Mouse (Mus musculus) spleen, postnatal 36 days (tissue): ENCODE results near the gene Polr1a.

Experiments
- DNase-seq, 2 experiments: peaks; one replicate each; pipeline ENCODE4 v3.0.0; 2022; ENCODE audit warnings: low spot score in 2 of 2, mixed read lengths in 1 of 2

Polr1a gene

DNA sequence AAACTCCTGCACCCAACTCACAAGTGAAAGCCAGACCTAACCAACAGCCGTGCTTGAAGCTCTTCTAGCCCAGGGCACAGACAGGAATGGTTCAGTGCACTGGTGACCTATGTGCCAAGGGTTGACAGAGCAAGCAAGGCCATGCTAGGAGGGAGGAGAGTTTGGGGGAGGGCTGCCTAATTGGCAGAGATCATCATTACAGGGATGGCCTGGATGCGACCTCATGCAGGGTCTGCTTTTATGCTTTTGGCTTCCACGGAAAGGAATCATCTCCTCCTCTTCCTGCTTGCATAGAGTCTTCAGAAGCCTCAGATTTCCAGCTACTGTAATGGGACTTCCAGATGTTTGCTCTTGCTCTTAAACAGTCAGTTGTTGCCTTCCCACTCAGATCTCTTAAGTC, 40.9 kb downstream of the Polr1a start:
- no peak for DNase-seq

DNA sequence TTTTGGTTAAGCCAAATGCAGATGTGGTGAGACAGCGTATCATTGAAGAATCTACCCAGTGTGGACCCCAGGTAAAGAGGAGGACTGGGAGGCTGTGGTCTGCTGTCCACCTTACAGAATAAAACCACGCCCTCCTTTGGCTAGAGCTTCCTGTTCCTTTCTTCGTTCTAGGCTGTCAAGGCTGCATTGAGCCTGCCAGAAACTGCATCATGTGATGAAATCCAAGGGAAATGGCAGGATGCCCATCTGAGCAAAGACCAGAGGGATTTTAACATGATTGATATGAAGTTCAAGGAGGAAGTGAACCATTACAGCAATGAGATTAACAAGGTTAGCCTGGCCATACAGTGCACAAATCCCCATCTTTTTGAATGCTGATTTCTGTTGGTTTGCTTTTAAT, 41.7 kb downstream of the Polr1a start:
- DNase-seq = peak; percentile 21 to 48

GRCm38 (mm10) chr6:71951192-71951591, 42.3 kb downstream of the Polr1a start:
- no peak for DNase-seq

DNA sequence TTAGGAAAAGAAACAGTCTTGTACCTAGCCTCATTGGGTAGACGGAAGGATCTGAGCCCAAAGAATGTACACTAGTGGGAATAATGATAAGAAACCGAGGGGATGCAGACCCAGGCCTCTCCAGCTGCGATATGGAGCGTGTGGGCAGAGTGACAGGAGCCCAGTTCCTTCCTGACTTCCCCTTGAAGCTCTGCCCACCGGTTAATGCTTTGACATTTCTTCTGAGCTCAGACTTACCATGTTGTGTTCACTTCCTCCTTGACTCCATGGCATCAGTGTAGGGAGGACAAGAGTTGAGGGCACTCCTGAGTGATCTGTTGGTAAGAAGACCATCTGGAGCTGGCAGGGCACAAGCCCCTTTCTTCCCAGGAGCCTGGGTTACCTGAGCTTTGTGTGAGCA, 53.3 kb downstream of the Polr1a start:
- no peak for DNase-seq

DNA sequence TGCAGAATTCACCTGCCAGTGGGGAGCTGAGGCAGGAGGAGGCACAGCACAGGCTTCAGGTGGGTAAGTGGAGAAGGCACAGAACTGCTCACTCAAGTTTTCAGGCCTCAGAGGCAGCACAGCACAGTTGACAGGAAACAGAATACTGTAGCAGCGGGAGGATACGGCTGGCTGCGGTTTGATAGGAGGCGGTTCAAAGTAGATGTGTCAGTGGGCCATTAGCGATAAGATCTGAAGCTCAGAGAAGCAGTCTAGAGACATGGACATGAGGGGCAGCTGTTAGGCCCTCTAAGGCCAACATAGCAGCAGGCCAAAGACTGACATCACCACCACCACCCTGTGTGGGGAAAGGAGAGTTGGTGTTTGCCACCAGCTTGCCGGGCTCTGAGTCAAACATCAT, 53.9 kb downstream of the Polr1a start:
- DNase-seq = no peak

- peak in 1 of 2 experiments; percentile 15 for DNase-seq
Observed at GRCm38 (mm10) chr6:71963561-71963960, 54.7 kb downstream of the Polr1a start.

DNA sequence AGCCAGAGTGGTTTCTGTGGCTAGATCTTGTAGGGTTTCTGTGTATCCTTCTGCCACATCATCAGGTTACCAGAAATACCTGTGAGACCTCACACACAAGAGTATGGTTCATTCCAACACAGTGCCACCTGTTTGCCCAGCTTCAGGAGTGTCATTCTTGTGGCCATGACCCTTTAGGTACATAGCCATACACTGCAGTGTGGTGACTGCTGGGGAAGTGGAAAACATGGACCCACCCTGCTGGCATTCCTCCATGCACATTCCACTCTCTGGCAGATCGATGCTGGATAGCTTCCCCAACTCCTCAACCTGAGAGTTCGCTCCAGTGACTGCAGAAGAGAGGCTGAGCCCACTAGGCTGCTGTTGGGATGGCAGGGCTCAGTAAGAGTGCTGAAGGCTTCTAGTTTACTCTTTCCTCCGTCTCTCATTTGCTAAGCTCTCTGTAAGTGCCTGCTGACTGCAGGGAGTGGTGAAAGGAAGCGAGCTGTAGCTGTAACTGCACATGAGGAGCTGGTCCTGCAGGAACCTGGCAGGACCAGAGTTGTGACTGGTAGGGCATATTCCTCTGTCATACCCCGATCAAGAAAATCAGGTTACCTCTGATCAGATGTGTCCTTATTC, 57.9 kb downstream of the Polr1a start:
- DNase-seq = no peak

DNA sequence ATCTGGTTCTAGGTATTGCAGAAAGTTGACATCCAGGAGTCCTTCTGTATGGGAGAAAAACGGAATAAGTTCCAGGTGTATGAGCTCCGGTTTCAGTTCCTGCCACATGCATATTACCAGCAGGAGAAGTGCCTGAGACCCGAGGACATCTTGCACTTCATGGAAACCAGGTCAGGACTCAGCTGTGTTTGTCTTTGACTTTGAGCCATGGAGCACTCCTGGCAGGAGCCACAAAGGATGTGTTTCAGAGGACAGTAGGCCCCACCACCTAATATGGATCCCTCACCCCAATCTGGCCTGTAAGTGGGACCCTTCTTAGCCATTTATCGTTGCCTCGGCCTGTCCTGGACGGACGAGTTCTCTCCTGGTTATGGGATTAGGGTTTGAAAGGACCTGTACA, 59.0 kb downstream of the Polr1a start:
- DNase-seq = no peak

DNA sequence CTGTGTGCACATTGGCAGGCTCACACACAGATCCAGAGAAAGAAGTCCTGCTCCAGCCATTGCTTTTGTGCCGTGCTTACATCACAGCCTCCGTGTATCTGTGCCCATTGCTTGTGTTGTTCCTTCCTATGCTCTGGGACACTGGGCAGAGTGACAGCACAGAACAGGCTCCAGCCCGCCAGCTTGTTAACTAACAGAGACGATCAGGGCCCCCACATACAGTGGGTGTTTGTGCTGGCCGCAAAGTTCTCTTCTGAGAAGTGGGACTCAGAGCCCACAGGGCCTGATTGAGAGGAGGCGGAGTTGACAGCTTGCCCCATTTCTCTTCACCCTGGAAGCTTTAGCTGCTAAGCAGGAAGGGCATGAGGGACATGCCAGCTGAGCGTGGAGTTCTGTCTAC, 60.6 kb downstream of the Polr1a start:
- no peak for DNase-seq

DNA sequence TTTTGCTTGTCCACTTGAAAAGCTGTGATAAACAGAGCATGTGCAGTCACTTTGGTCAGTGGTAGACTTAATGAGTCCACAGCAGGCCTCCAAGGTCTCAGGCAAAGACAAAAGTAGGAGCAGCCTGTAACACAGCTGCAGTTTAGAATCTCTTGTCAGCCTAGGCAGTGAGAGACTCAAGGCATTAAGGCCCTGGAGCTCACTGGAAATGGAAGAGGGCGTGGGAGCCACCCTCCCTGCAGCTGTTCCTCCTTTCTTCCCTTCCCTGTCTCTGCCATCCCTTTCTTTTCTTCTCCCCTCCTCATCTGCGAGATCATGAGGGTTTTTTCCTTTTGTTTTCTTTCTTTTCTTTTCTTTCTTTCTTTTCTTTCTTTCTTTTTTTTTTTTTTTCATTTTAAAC, 61.3 kb downstream of the Polr1a start:
- DNase-seq = no peak

DNA sequence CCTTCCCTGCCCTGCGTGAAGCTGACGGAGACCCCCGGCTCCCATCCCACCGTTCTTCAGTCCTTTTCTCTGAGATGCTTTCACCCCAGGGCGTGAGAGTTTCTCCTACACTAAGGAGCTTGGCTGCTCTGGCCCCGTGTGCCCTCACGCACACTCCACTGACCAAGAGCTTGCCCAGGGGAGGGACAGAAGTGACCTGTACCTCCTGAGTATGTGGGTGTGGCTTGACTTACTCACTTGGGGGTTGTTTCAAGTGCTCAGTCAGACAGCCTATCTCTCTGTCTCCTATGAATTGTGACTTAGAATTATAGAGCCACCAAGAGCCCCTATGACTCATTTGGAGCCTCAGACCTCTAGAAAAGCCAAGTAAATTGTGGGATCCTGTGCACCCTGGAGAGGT, 67.7 kb downstream of the Polr1a start:
- DNase-seq = no peak

DNA sequence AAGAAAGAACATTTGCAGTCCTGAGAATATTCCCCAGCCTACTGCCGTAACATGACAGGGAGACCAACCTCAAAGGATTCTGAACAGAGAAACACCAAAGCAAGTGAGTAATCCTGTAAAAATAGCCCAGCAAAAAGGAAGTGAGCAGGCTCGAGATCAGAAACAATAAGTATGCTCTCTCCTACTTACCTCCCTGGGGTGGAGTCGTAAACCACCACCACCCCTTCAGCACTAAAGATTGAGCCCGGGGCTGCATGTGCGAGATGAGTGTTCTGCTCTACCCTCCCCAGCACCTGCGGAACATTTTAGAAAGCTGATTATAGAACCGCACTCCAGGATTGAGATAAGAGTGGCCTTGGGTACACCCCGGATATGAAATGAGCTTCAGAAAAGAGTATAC, 71.3 kb downstream of the Polr1a start:
- DNase-seq = peak; percentile 15 to 23

GRCm38 (mm10) chr6:71980587-71980986, 71.7 kb downstream of the Polr1a start:
- no peak for DNase-seq

DNA sequence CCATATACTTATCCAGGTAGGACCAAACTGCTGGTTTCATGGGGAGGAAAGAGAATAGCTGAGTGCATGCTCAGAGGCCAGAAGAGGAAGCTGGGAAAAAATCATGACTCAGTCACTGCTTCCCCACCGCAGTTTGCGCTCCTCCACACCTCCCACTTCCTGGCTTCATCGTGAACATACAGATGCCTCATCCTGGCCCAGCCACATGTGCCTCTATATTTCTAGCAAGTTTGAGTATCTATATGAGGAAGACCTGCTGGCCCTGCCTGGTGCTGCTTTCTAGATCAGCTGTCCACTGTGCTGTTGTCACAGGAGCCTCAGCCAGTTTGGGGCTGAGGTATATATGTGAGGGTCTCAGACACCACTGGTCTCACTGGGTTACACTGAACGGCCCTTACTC, 72.6 kb downstream of the Polr1a start:
- no peak for DNase-seq

- no peak for DNase-seq
Observed at GRCm38 (mm10) chr6:71985984-71986383, 77.1 kb downstream of the Polr1a start.

DNA sequence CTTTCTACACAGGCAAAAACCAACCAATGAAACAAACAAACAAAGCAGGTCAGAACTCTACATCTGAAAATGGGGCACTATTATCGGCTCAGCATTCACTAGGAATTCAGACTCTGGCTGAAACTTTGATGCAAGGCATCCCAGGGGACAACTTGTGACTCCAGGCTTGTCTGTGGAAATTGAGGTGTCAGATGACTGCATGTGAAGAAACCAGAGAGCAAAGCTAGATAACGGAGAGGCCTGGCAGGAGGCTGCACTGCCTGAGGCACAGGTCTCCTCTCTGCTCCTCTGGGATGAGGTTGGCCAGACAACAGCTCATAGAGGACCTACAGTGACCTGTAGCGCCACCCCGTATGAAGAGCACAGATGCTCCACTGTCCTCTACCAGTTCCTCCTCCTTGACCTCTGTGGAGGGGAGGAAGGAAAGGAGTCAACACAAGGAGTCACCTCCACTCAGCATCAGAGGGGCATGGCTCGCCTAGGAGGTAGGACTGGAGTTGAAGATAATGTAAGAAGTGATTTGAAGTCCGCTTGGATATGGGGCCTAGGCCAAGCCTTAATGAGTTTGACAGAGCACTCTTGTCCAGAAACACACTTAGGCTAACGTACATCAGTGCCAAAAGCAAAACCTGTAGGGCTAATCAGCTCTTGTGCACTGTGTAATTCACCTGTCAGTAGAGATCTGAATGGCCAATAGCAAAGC, 78.8 kb downstream of the Polr1a start:
- no peak for DNase-seq

DNA sequence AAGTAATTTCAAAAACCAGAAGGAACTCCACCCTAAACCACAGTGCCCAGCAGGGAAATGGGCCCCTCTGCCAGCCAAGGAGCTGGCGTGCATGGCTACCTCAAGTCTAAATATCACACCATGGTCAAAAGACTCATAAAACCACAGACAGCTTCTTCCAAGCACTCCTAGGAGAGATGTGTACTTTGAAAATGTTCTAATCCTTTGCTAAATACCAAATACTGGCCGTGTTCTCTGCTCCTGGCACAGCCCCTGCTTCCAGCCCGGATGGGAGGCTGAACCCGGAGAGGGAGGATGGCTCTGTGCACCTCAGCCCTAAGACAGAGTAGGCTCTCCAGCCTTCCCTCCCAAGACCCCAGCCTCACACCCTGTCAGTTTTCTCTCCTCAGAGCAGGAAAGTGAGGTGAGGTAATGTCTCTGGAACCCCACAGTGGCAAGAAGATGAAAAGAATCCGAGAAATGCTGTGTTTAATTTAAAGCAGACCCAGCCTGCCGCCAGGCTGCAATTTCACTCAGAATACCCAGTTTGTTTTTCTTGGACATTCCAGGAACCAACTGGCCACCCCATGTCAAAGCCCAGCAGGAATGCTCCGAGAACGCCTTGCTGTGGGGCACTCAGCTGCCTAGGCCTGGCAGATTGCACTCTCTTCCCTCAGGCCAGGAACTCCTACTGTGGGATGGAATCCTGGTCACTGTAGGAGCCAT, 80.9 kb downstream of the Polr1a start:
- DNase-seq = no peak

DNA sequence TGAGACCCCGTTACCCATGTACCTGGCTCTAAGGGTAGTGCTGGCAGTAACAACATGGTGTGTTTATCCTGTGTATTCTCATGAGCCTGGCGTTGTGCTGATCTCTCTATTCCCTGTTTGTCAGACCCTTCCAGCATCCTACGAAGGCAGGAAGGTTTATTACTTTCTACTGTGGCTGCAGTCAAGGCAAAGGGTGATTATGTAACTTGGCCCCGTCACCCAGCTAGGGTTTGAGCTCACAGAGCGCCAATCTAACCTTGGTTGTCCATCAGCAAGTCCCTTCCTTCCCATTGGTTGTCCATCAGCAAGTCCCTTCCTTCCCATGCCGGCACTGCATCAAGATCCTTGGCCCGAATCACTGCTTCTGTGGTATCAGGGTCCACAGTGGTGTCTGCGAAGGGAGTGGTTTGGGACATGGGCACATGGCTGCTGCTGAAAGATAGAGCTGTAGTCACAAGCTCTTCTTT, 81.6 kb downstream of the Polr1a start:
- DNase-seq = no peak

DNA sequence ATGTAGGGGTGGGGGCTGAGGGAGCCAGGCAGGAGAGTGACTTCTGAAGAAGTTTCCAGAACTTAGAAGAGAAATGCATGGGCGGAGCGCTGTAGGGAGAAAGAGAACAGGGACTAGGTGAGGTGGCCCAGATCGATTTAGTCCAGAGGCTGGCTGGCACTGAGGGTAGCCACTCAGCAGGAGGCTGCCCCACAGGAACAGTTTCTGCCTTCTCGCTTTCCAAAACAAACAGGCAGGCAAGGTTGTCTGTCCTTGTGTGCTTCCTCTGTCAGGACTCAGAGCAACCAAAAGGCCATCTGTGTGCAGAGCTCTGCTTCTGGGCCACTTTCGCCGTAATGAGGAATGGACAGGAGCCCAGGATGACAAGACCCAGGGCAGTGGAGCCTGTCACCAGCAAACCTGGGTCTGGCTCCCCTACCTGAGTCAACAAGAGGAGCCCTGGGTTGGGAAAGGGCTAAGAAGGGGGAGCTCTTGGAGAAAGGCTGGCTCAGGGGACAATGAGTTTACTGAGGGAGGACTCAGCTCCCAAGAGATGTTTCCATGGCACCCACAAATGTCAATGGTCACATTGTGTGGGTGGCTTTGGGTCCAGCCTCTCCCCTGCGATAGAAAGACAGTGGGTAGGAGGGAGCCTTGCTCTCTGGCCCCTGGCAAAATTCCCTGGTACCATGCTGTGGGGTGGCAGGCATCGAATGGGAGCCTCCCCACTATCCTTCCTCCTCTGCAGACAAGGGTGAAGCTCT, 82.5 kb downstream of the Polr1a start:
- no peak for DNase-seq

- DNase-seq = no peak
Observed at GRCm38 (mm10) chr6:71991933-71992325, 83.1 kb downstream of the Polr1a start.

- DNase-seq = no peak
Observed at GRCm38 (mm10) chr6:71994004-71994403, 85.2 kb downstream of the Polr1a start.

DNA sequence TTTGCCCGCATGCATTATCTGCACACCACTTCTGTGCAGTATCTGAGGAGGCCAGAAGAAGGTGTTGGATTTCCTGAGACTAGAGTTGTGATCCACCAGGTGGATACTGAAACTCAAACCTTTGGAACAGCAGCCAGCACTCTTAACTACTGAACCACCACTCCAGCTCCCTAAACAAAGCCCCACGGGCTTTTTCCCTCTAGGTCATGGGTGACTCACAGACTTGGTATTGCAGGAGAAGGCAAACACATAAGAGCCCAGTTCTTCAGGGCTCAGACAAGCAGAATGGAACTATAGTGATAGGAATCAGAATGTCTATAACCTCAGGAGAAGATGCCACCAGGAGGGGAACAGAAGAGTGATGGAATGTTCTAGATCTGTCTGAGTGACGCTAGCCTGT, 86.2 kb downstream of the Polr1a start:
- no peak for DNase-seq
